Mouse (Mus musculus) 416B (cell line): ENCODE measurements around the gene Rabif.
"Not testable (repeated sequence)": the region's sequence is repeated elsewhere in the genome, so short reads cannot be mapped to it uniquely, and the experiment has no call there.

Source experiments
- DNase-seq: peaks from one replicate; pipeline ENCODE4 v3.0.0; 2011; ENCODE audit warnings: low read depth

Rabif gene

DNA sequence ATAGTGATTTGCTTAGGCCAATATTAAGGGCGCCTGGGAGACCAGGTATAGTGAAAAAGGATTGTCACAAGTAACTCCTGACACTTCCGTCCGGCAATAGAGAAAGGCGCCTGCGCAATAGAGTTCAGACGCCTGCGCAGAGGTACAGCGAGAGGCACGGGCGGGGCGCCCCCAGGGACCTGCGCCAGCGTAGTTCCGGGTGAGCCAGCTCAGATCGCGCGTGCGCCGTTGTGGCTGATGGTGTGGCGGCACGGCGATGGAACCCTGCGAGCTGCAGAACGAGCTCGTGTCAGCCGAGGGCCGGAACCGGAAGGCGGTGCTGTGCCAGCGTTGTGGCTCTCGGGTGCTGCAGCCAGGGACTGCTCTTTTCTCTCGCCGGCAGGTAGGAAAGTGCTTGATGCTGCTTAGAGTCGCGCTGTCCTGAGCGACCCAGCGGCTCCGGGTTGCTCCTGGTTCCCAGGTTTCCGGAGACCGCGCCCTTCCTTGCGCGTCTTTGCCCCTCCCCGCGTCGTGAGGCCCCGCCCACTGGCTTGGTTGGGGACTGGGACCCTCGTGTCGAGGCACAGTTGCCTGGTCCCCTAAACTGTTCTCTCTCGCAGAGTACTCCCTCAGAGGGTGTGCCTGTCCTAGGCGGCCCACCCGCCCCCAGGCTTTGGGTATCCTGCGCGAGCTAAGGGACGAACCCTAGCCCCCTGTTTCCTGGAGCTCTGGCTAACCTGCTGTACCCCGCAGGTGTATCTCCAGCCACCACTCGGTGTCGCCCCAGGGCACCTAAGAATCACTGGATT, at the start of gene Rabif:
Rabif (plus strand) TSS at position 221 of the 788 bp plus-strand sequence.
- peak; percentile 98 for DNase-seq

DNA sequence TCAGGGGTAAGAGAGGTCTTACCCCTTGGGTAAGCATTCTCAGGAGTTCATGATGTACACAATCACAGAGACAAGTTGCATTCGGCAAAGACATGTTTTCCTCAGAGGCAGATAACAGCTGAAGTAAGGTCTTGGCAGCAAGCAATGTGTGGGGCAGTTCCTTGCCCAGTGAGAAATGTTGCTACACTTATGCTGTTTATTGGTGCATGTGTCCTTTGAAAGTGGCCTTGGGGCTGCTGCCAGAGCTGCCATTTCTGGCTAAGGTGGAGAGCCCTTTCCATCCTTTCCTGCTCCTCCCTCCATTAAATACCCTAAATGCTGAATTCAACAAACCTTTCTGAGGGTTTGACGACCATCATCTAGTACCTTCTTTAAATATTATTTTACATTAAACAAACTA, 49.0 kb upstream of the Rabif start:
- no peak for DNase-seq

DNA sequence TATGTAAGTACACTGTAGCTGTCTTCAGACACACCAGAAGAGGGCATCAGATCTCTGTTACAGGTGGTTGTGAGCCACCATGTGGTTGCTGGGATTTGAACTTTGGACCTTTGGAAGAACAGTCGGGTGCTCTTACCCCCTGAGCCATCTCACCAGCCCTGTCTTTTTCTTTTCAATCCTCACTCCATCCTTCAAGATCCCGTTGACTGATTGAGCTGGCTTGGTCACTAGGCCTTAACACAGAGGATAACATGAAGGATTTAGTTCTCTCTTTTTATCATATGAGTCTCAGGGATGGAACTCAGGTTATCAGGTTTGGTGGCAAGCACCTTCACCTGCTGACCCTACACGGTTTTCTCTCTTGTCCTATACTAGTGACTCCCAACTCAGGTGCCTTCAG, 45.9 kb upstream of the Rabif start:
- DNase-seq: not testable (repeated sequence)

DNA sequence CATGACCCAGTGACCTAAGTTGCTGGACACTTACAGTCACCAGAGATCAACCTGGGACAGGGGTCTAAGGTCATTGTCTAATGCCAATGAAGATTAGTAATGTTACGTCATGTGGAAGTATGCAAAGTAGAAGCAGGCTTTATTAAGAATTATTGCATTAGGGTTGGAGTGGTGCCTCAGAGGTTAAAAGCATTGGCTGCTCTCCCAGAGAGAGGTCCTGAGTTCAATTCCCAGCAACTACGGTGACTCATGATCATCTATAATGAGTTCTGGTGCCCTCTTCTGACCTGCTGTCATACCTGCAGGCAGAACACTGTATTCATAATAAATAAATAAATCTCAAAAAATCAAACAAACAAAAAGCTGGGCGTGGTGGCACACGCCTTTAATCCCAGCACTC, 44.2 kb upstream of the Rabif start:
- peak; percentile 32 for DNase-seq

DNA sequence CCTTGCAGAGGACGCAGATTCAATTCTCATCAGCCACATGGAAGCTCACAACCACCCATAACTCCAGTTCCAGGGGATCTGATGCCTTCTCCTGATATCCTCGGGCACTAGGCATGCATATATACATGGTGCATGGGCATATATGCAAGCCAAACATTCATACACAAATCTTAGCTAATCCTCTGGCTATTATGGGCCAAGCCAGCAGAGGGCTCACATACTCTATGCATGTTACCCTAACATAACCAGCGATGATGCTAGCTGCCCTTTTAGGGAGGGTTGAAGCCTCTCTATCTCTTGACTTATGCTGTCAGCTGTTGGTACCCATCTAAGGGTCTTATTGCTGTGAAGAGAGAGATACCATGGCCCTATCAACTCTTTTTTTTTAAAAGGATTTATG, 43.5 kb upstream of the Rabif start:
- peak; percentile 69 for DNase-seq

DNA sequence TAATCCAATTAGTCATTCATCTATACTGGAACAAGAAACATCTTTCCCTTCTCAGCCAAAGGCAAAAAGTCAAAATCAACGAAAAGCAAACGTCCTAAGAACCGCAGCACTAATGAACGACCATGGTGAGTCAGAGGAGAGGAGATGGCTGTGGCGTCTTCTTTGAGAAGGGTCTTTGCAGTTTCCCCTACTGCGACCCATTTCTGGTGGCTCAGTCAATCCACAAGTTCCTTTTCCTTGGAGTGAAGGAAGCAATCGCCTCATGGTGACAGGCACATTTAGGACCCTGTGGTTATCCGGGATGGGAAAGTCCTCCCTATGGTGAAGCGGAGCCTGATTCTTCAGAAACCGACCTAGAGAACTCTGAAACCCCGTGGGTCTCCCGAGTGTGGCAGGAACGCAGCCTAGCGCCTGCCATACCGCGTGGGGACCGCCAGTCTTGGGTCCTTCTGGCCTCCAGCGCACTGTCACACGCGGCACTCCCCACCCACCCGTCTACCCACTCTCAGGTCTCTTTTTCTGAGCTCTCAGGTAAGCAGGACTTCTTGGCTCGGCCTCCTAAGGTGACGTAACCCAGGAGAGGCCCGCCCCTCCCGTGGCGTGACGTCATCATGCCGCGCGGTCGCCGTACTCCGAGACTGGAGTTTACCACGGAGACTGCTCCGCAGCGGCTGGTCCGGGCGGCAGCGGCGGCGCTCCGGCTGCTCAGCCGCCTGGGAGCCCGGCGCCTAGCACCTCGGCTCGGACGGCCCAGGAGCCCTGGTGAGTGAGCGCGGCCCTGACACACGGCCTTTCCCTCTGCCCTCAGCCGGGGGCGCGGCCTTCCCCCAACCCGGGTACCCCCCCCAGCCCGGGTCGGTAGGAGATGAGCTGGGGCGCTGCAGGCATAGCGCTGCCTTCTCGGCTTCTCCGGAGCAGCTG, 39.3 kb upstream of the Rabif start, which contains the start of gene Klhl12:
Klhl12 (plus strand) TSS at position 628 of the 921 bp plus-strand sequence.
- DNase-seq: peak; percentile 90

DNA sequence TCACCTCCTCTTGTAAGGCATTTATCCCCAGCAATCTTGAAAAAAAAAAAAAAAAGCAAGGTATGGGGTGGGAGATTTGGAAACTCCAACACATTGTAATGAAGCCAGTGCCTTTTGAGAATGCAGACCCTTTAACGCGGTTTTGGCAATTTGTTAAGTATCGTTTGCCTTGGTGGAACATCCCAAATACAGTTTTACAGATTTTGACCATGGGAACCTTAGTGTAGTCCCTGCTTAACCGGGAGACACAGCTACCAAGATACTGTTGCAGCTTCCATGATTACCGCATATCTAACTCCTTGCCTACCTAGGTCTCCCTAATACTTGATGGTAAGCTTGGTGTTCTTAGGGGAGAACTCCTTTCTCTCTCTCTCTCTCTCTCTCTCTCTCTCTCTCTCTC, 38.4 kb upstream of the Rabif start:
- DNase-seq: peak; percentile 20

DNA sequence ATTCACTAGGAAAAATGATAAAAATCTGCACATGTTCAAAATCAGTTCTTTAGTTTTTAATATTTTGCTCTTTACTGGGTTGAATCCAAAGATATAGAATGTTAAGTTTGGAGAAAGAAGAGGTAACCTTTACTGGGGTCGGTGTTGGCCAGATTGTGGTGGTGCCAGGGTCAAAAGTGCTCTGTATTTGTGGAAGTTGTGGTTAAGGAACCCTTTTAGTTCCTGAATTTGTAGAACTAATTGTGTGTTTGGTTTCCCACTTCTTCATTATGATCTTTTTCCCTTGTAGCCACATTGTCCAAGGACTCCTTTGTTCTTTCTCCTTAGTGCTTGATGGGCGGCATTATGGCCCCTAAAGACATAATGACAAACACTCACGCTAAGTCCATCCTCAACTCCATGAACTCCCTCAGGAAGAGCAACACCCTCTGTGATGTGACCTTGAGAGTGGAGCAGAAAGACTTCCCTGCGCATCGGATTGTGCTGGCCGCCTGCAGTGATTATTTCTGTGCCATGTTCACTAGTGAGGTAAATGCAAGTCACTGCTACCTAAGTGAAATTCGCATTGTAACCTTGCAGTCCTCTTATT, 36.2 kb upstream of the Rabif start:
- DNase-seq: no peak

DNA sequence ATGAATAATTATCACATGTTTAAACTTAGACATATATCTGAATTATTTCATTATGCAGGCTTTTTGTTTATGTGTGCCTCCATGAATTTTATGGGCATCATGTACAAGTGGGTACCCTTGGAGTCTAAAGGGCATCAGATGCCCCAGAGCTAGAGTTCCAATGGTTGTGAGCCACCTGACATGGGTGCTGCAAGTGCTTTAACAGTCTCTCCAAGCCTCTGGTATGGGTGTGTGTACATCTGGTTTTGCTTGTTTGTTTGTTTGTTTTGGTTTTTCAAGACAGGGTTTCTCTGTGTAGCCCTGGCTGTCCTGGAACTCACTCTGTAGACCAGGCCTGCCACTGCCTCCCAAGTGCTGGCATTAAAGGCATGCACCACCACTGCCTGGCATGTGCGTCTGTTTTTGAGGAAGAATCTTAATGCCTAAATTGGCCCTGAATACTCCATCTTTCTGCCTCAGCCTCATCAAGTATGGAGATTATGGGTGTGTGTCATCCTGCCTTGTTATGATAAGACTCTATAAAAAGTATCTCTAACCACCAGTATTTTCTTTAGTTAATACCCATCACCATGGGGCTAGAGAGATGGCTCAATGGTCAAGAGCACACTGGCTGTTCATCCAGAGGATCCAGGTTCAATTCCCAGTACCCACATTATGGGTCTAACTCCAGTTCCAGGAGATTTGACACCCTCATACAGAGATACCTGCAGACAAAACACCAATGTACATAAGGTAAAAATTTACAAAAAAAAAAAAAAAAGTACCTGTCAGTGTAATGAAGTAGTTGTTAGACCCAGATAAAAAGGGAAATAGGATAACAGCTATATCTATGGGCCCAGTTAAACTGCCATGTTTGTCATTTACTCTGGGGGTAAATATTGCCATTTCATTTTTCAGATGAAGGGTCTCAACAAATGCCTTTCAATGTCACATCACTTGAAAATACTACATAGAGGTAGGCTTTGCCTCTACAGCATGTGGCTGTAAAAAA, 33.9 kb upstream of the Rabif start:
- no peak for DNase-seq

DNA sequence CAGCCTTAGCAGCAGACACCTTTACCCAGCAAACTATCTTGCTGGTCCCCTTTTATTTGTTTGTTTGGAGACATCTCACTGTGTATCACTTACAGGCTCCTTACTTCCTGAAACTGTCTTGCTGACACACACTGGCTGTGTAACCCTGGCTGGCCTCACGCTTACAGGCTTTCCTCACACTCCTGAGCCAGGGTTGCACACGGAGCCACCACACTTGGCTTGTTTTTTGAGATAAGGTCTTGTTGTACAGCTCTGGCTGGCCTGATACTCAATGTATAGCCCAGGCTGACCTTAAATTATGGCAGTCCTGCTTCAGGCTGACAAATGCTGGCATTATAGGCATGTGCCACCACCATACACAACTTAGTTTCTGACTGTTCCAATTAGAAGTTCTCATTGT, 9.8 kb upstream of the Rabif start:
- no peak for DNase-seq

DNA sequence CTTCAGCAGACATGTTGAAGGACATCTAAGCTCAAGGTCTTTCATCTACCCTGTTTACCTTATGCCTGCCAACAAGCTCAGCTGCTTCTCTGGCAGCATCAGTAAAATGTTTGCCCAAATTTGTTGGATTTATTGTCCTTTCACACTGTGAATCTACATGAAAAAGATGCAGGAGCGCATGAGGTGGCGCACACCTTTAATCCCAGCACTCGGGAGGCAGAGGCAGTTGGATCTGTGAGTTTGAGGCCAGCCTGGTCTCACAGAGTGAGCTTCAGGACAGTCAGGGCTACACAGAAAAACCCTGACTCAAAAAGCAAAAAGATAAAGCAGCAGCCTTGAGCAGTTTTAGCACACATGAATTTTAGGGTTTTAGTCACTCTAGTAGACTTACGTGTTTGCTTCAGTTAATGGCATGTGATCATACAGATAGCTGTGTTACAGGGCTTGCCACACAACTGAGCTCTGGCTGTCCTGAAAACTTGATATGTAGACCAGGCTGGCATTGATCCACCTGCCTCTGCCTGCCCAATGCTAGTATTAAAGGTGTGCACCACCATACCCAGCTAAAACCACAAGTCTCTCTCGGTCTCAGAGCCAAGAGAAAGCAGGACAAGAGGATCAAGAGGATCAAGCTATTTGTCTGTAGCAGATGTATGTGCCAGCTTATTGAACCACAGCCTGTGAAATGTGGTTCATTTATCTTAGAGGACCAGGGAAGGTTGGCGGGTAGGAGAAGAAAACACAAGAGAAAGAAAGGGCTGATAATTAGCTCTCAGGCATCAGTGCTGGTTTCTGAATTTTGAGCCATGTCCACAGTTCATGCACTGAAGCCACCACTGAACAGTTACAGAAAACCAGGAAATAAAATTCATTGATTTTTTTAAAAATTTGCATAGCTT, 3.3 kb upstream of the Rabif start:
- DNase-seq: no peak

DNA sequence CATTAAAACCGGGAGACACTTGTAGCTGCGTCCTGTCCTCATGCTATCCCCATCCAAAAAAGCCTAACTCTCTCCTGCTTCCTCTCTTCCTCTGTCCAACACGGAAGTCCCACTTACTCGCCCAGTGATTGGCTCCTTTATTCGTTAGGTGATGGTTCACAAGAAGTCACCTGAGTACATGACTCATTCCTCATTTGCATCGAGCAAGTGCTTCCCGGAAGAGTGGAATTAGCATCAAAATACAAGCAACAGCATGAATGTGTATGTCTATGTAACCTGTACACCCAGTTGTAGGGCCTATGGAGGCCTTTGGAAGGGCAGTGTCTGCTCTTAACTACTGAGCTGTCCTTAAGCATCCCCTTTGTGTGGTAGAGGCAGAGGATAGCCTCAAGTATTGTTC, 2.2 kb upstream of the Rabif start:
- DNase-seq: no peak

DNA sequence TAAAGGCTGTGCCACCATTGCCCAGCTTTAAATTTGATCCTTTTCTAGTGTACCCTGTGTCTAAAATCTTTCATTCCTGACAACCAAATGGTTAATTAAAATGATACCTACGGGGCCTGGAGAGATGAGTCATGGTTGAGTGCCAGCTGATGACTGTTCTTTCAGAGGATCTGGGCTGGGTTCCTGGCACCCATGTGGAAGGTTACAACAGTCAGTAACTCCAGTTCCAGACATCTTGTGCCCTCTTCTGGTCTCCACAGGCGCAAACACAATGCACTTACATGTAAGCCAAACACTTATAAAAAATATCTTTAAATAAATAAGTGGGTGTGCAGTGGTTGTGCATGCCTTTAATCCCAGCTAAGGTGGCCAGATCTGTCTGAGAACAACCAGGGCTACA, 952 bp upstream of the Rabif start:
- peak; percentile 62 for DNase-seq

DNA sequence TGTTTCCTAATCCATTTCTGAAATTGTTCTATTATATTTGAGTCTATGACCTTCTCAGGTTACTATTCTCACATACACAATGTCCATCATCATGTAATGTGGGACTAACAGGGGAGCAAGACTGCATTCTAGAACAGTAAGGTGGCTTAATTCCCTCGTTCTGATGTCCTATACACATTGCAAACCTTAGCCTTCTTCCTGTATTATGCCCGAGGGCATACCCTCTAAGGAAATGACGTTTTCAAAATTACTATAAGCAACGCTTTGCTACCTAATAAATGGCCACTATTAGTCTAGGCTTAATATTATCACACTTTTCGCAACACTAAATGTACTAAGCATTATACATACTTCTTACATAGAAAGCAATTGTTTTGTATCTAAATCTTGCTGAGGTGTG, 492 bp upstream of the Rabif start:
- DNase-seq: no peak

DNA sequence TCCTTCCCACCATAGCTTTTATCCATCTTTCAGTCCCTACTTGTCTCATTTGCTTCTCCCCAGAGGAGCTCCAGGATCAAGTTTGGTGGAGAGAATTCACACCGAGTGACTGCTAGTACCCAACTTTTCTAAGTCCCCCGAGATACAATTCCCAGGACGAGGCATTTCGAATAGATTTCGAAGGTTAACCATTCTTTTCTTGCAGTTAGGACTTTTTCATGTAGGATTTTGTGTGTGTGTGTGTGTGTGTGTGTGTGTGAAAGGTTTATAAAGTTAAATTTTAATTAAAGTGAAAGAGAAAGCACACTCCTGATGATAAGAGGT, 730 bp downstream of the Rabif start:
- no peak for DNase-seq

DNA sequence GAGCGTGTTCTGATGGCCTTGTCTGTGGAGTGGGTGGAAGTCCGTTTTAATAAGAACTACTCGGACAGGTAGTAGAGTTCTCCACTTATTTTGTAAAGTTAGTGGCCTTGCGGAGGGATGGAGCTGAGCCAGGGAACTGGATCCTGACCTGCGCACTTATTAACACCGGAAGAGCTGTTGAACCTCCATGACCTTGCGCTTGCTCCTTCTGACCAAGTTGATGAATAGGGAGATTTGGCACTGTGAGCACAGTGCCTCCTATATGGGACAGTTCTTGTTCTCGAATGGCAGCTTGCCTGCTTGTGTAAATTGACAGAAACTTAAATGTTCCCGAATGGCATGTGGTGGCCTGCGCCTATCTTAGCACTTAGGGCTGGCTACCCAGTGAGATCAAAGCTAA, 1.5 kb downstream of the Rabif start:
- DNase-seq: peak; percentile 19

DNA sequence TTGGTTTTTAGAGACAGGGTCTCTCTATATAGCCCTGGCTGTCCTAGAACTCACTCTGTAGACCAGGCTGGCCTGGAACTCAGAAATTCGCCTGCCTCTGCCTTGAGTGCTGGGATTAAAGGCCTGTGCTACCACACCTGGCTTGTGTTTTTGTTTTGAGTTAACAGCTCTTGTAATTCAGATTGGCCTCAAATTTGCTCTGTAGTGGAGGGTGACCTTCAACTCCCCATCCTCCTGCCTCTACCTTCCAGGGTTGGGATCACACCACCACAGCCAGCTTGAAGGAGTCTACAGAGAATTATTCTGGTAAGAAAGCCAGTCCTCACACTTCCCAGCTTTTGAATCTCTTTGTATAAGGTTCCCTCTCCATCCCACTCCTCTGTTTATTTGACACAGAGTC, 6.5 kb downstream of the Rabif start:
- no peak for DNase-seq

DNA sequence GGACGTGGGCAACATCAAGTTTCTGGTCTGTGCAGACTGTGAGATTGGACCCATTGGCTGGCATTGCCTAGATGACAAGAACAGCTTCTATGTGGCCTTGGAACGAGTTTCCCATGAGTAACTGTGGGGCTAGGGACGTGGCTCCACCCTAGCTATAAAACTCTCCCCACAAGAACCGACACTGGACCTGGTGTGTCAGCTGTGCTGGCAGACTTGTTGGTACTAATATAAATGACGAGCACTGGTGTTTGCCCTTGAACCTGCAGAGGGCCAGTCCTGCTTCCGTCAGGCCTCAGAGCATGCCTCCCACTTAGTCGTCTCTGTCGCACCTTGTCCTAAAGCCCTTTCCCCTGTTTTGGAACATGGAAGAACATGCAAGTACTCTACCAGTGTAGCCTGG, 11.8 kb downstream of the Rabif start:
- no peak for DNase-seq

DNA sequence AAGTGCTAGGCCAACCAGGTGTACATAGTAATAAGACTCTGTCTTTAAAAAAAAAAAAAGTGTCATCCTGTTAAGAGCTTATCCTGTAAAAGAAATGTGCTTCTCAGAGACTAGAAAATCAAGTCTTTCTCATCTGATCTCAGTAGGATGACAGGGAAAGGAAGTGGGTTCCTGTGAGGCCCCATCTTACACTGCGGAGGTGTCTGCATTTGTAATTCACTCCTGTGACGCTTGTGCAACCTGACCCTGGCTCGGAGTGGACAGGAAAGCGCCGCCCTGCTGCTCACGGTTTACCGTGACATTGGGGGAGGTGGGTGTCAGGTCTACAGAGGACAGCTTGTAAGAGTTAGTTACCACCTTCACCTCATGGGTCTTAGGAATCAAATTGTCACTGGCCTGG, 15.6 kb downstream of the Rabif start:
- DNase-seq: peak; percentile 72

DNA sequence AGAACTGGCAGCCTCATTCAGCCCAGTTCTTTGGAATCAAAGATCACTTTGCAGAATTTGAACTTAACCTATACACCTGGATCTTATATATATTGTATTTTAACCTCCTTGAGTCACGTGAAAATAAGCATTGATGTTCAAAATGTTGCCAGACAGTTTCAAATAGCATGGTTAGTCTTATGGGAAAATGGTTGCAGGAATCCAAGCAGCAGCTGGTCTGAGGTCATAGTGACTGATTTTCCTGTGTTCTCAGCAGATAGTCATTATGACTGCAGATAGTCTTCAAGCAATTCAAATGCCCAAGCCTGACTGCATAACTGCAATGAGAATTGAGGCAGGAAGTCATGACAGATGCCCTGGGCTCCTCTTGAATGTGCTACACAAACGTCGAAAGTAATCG, 17.7 kb downstream of the Rabif start:
- no peak for DNase-seq

DNA sequence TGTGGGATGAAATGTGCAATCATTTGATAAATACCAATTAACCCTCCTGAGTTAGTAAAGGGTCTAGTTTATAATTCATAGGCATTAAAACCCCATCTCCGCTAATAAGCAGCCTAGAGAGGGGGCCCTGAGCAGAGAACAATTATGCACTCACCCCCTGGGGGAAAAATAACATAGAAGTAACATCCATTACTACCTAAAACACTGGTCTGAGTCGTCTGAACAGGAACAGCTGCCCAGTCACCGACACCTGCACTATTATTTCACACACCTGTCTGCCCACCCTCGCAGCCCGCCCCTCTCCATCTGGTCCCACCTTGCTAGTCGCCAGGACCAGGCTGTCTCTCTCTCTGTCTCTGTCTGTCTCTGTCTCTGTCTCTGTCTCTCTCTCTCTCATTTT, 18.1 kb downstream of the Rabif start:
- no peak for DNase-seq
